Mouse (Mus musculus) heart, embryonic 12.5 days (tissue): ENCODE results near the gene Rab30. TPM values are rescaled to one million over a fixed set of nuclear protein-coding genes. Genes with fewer than 3 reads are reported as not detected.
"Not testable (repeated sequence)": the region's sequence is repeated elsewhere in the genome, so short reads cannot be mapped to it uniquely, and the experiment has no call there.

Experiments
- ATAC-seq: fragments of 200-750 bp; cut with Nextera tagmentation; 2 replicates; pipeline ENCODE4 v1.8.0; 2017; ENCODE audit warnings: moderate TSS enrichment, moderate library complexity; ENCODE audit not compliant: insufficient number of reproducible peaks, low FRiP score
- H3K27ac ChIP-seq: fragments of 300-500 bp; sonication (generic); 2 replicates; pipeline ENCODE4 v1.5.1; 2016; ENCODE audit warnings: mild to moderate bottlenecking, moderate library complexity; ENCODE audit not compliant: poor library complexity, severe bottlenecking
- H3K27me3 ChIP-seq: fragments of 300-500 bp; sonication (generic); replicated peaks from 2 replicates; pipeline ENCODE4 v1.6.1; 2016; ENCODE audit warnings: mild to moderate bottlenecking, moderate library complexity
- H3K36me3 ChIP-seq: fragments of 300-500 bp; sonication (generic); 2 replicates; pipeline ENCODE4 v1.6.1; 2016; ENCODE audit warnings: mild to moderate bottlenecking, moderate library complexity
- H3K4me1 ChIP-seq: fragments of 300-500 bp; sonication (generic); replicated peaks from 2 replicates; pipeline ENCODE4 v1.6.1; 2016; ENCODE audit warnings: mild to moderate bottlenecking
- H3K4me2 ChIP-seq: fragments of 300-500 bp; sonication (generic); 2 replicates; pipeline ENCODE4 v1.6.1; 2016; ENCODE audit warnings: mild to moderate bottlenecking, moderate library complexity
- H3K4me3 ChIP-seq: fragments of 300-500 bp; sonication (generic); 2 replicates; pipeline ENCODE4 v1.5.1; 2016; ENCODE audit warnings: mild to moderate bottlenecking
- H3K9ac ChIP-seq: fragments of 300-500 bp; sonication (generic); 2 replicates; pipeline ENCODE4 v1.6.1; 2016; ENCODE audit warnings: mild to moderate bottlenecking, moderate library complexity
- H3K9me3 ChIP-seq: fragments of 300-500 bp; sonication (generic); replicated peaks from 2 replicates; pipeline ENCODE4 v1.6.1; 2016; ENCODE audit warnings: mild to moderate bottlenecking, moderate library complexity
- WGBS: fragments of 180-500 bp; shearing (Covaris S2); methylation state at CpG from one replicate; pipeline ENCODE4 v1.1.7; 2016; 5-methylcytosine and 5-hydroxymethylcytosine counted together
- polyA plus RNA-seq: library from polyadenylated mRNA; unstranded; fragments of >200 nt; fragmentation: Nextera tagmentation; extraction: Ambion mirVana; gene quantifications from 2 replicates; pipeline ENCODE4 v1.2.1, GENCODE M21; 2016

The Rab30 gene
- polyA plus RNA-seq, 1 experiment from 2014 or later, result 9.4 TPM

DNA sequence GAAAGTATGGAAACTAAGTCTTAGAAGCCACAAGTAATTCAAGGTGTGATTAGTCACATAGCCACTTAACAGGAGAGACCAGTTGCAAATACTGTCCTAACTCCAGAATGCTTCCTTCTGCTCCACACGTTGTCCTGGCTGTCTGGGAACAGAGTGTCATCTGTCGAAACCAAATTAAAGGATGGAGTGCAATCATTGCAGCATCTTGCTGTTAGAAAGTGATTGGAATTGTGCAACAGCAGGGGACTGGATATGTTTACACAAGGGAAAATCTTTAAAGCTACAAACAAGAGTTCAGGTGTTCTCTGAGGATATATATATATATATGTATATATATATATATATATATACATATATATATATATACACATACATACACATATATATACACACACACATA, 9.0 kb downstream of the Rab30 start:
- Histone ChIP-seq H3K4me1 (no peaks in the 10 kb centered on the region), H3K27me3 (no peaks in the 10 kb centered on the region), H3K36me3 (no peaks in the 10 kb centered on the region), H3K9me3 (no peaks in the 10 kb centered on the region), H3K4me3 (no peak overlapping the region), H3K27ac (no peak overlapping the region), H3K4me2 (no peak overlapping the region), H3K9ac (no peak overlapping the region)
- ATAC-seq, result no peak
- 63% methylated on average over 2 of the region's 2 CpGs for WGBS

GRCm38 (mm10) chr7:92758067-92758466, 16.7 kb downstream of the Rab30 start:
- no peak overlapping the region for H3K4me3 ChIP-seq
- no peaks in the 10 kb centered on the region for H3K9me3 ChIP-seq
- no peak overlapping the region for H3K4me2 ChIP-seq
- 0 out of 2 replicates have a peak, but pooled peaks cover 5% of the 10 kb centered on the region for H3K4me1 ChIP-seq
- 64% methylated on average over 5 of the region's 5 CpGs for WGBS
- no peak for ATAC-seq
- no peak overlapping the region for H3K9ac ChIP-seq
- no peaks in the 10 kb centered on the region for H3K36me3 ChIP-seq
- H3K27me3 ChIP-seq, result no peaks in the 10 kb centered on the region
- H3K27ac ChIP-seq, result no peak overlapping the region

DNA sequence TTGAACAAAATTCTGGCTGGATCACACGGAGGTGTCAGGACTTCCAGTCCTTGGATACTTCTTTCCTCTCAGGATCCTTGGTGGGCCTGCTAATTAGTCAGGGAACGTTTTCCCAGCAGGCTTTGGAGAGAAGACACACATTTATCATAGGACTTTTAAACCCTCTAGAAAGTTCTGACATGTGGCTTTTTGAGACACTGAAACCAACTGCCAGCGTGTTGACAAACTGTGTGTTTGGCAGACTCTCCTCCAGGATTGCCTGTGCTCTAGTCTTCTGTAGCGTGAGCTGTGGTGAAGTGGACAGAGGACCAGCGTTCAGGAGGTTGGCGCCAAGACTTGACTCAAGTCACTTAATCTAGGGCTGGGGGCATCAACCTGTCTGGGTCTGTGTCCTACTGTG, 19.2 kb downstream of the Rab30 start:
- WGBS, result 85% methylated on average over 6 of the region's 6 CpGs
- H3K9ac ChIP-seq, result no peak overlapping the region
- 0 out of 2 replicates have a peak, but pooled peaks cover 5% of the 10 kb centered on the region for H3K4me1 ChIP-seq
- H3K4me3 ChIP-seq, result no peak overlapping the region
- no peak for ATAC-seq
- no peaks in the 10 kb centered on the region for H3K36me3 ChIP-seq
- H3K4me2 ChIP-seq, result no peak overlapping the region
- no peaks in the 10 kb centered on the region for H3K27me3 ChIP-seq
- no peaks in the 10 kb centered on the region for H3K9me3 ChIP-seq
- H3K27ac ChIP-seq, result no peak overlapping the region

GRCm38 (mm10) chr7:92761161-92761560, 19.8 kb downstream of the Rab30 start:
- no peak overlapping the region for H3K27ac ChIP-seq
- WGBS, result 85% methylated on average over 9 of the region's 9 CpGs
- H3K4me2 ChIP-seq, result no peak overlapping the region
- H3K36me3 ChIP-seq, result no peaks in the 10 kb centered on the region
- no peaks in the 10 kb centered on the region for H3K27me3 ChIP-seq
- no peak for ATAC-seq
- 0 out of 2 replicates have a peak, but pooled peaks cover 5% of the 10 kb centered on the region for H3K4me1 ChIP-seq
- no peak overlapping the region for H3K4me3 ChIP-seq
- H3K9me3 ChIP-seq, result no peaks in the 10 kb centered on the region
- H3K9ac ChIP-seq, result no peak overlapping the region

DNA sequence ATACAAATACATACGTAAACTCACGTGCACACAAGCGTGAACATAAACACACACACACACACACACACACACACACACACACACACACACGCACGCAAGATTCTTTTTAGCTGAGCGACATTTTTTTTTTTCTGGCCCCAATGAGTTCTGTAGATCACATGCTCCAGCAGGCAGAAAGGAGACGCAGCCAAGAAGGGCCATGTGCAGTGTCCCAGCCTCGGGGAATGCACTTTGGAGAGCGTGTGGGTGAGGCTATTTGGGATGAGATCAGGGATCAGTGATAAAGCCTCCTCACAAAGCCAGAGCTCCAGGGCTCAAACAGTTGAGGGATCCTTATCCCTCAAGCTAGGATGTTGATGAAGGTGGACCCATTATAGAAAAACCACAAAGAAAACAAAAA, 24.0 kb downstream of the Rab30 start:
- ATAC-seq, result no peak
- WGBS, result 61% methylated on average over 9 of the region's 9 CpGs

GRCm38 (mm10) chr7:92766096-92767090, 25.0 kb downstream of the Rab30 start:
- no peak overlapping the region for H3K4me2 ChIP-seq
- no peak overlapping the region for H3K9ac ChIP-seq
- ATAC-seq, result no peak
- WGBS, result 71% methylated on average over 9 of the region's 9 CpGs
- no peak overlapping the region for H3K27ac ChIP-seq
- H3K4me3 ChIP-seq, result no peak overlapping the region
- no peaks in the 10 kb centered on the region for H3K27me3 ChIP-seq
- no peaks in the 10 kb centered on the region for H3K36me3 ChIP-seq
- no peaks in the 10 kb centered on the region for H3K9me3 ChIP-seq
- H3K4me1 ChIP-seq, result 0 out of 2 replicates have a peak, but pooled peaks cover 3% of the 10 kb centered on the region

More for the DNA sequence above, 24.0 kb downstream of the Rab30 start:
- Histone ChIP-seq H3K4me2 (no peak overlapping the region), H3K9ac (no peak overlapping the region), H3K4me1 (0 out of 2 replicates have a peak, but pooled peaks cover 3% of the 10 kb centered on the region), H3K36me3 (no peaks in the 10 kb centered on the region), H3K9me3 (no peaks in the 10 kb centered on the region), H3K4me3 (no peak overlapping the region), H3K27ac (no peak overlapping the region), H3K27me3 (no peaks in the 10 kb centered on the region)

DNA sequence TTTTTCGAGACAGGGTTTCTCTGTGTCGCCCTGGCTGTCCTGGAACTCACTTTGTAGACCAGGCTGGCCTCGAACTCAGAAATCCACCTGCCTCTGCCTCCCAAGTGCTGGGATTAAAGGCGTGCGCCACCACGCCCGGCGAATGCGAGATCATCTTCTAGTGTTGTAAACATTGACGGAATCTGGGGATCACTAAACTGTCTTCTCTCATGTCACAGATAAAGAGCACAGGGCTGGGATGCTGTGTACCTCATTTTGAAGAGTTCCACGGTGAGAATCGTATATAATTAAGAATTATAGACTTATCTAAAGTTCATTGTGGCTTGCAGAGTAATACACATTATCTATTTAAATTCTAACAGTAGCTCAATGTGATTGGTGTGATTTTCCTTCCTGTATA, 26.7 kb downstream of the Rab30 start:
- H3K4me1 ChIP-seq, ATAC-seq, H3K4me3 ChIP-seq, H3K36me3 ChIP-seq, H3K9me3 ChIP-seq, H3K27ac ChIP-seq, H3K27me3 ChIP-seq, H3K4me2 ChIP-seq, H3K9ac ChIP-seq: not testable (repeated sequence)
- WGBS, result 91% methylated on average over 12 of the region's 12 CpGs

DNA sequence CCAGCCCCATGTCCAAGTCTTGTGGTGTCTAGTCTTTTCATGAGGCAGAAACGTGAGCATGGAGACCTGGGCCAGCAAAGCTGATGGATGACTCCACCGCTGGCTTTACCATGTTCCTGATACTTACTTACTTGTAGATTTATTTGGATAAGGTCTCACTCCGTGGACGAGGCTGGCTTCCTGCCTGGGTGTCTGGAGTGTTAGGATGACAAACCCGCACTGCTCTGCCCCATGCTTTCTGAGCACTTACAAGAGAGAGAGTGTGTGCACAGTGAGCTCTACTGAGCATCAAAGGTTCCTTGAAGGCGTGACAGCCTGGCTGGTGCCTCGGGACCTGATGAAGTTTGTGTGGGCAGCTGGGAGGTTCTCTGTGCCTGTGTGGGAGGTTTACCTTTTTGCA, 27.5 kb downstream of the Rab30 start:
- ATAC-seq, result no peak
- H3K4me3 ChIP-seq, result no peak overlapping the region
- 0 out of 2 replicates have a peak, but pooled peaks cover 3% of the 10 kb centered on the region for H3K4me1 ChIP-seq
- no peaks in the 10 kb centered on the region for H3K36me3 ChIP-seq
- 58% methylated on average over 7 of the region's 7 CpGs for WGBS
- H3K9ac ChIP-seq, result no peak overlapping the region
- no peaks in the 10 kb centered on the region for H3K9me3 ChIP-seq
- H3K27me3 ChIP-seq, result no peaks in the 10 kb centered on the region
- no peak overlapping the region for H3K27ac ChIP-seq
- H3K4me2 ChIP-seq, result no peak overlapping the region

GRCm38 (mm10) chr7:92773006-92773405, 31.6 kb downstream of the Rab30 start:
- ATAC-seq, result no peak
- no peak overlapping the region for H3K4me2 ChIP-seq
- no peak overlapping the region for H3K27ac ChIP-seq
- H3K4me3 ChIP-seq, result no peak overlapping the region
- no peaks in the 10 kb centered on the region for H3K27me3 ChIP-seq
- H3K9ac ChIP-seq, result no peak overlapping the region
- H3K36me3 ChIP-seq, result no peaks in the 10 kb centered on the region
- peaks cover 11% of the 10 kb centered on the region for H3K4me1 ChIP-seq
- 84% methylated on average over 3 of the region's 3 CpGs for WGBS
- H3K9me3 ChIP-seq, result no peaks in the 10 kb centered on the region

- WGBS, result 90% methylated on average over 3 of the region's 3 CpGs
- H3K27me3 ChIP-seq, result no peaks in the 10 kb centered on the region
- no peaks in the 10 kb centered on the region for H3K9me3 ChIP-seq
- peaks cover 8% of the 10 kb centered on the region for H3K4me1 ChIP-seq
- no peak overlapping the region for H3K4me2 ChIP-seq
- no peak overlapping the region for H3K9ac ChIP-seq
- H3K36me3 ChIP-seq, result no peaks in the 10 kb centered on the region
- no peak overlapping the region for H3K27ac ChIP-seq
- H3K4me3 ChIP-seq, result no peak overlapping the region
- no peak for ATAC-seq
Measured at GRCm38 (mm10) chr7:92773596-92773995, 32.2 kb downstream of the Rab30 start.

GRCm38 (mm10) chr7:92774741-92775140, 33.3 kb downstream of the Rab30 start:
- H3K27ac ChIP-seq, result no peak overlapping the region
- no peak overlapping the region for H3K4me2 ChIP-seq
- no peak overlapping the region for H3K4me3 ChIP-seq
- H3K9me3 ChIP-seq, result no peaks in the 10 kb centered on the region
- no peaks in the 10 kb centered on the region for H3K36me3 ChIP-seq
- 83% methylated on average over 5 of the region's 5 CpGs for WGBS
- H3K27me3 ChIP-seq, result no peaks in the 10 kb centered on the region
- no peak for ATAC-seq
- peaks cover 7% of the 10 kb centered on the region for H3K4me1 ChIP-seq
- no peak overlapping the region for H3K9ac ChIP-seq
